14 mouse cellular contexts compared by ENCODE assay signal in the genomic region with DNA sequence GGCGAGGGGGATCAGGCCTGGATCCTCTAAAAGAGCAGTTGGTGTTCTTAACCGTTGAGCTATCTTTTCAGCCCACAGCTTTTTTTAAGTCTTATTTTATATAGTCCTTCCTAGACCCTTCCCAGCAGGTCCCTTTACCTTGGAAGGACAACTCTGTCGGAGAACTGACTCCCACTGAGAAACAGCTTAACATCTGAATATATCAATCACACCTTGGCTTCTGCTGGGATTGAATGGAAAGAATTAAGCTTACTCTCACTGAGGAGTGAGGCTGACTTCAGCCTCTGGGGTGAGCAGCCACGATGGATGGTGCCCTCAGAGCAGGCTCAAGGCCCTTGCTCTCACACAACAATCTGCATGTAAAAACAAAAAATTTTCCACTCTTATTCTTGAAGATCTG.
"Had no signal": no experiment of that assay in that cellular context is flagged by ENCODE, and none has a peak within 500 bp of the region (broad histone marks: within the 10 kb centered on the region; RNA-seq: fewer than 3 reads in every experiment).

No protein-coding gene starts in this region.

- H3K4me3 ChIP-seq: lung, embryonic 15.5 days; midbrain, embryonic 10.5 days; midbrain, embryonic 13.5 days; myocyte; neural tube, embryonic 12.5 days; stomach, embryonic 15.5 days had no signal

- H3K4me1 ChIP-seq: lung, embryonic 15.5 days; midbrain, embryonic 10.5 days; midbrain, embryonic 13.5 days; neural tube, embryonic 12.5 days had no signal

- H3K27me3 ChIP-seq: lung, embryonic 15.5 days; midbrain, embryonic 13.5 days; neural tube, embryonic 12.5 days; stomach, embryonic 15.5 days had no signal

- H3K9me3 ChIP-seq: lung, embryonic 15.5 days; midbrain, embryonic 10.5 days; midbrain, embryonic 13.5 days; neural tube, embryonic 12.5 days; stomach, embryonic 15.5 days had no signal

- H3K36me3 ChIP-seq: midbrain, embryonic 13.5 days; neural tube, embryonic 12.5 days had no signal

- H3K27ac ChIP-seq: lung, embryonic 15.5 days; midbrain, embryonic 10.5 days; midbrain, embryonic 13.5 days; neural tube, embryonic 12.5 days; stomach, embryonic 15.5 days; stomach, postnatal 0 days had no signal

- DNase-seq: liver, postnatal 0 days; lung, adult 2 months; lung, postnatal 4 days; right cerebral cortex, postnatal 14 days; thymus, adult 2 months; thymus, postnatal 25 days; thymus, postnatal 4 days had no signal
